Mouse (Mus musculus): ENCODE measurements around the gene Zbtb8b. TPM values are rescaled to one million over a fixed set of nuclear protein-coding genes. Genes with fewer than 3 reads are reported as not detected.
A peak's percentile ranks its signal among the peaks of the same experiment; 100 is the strongest.
"Not testable (repeated sequence)": the region's sequence is repeated elsewhere in the genome, so short reads cannot be mapped to it uniquely, and the experiment has no call there.

The Zbtb8b gene
- polyA plus RNA-seq, 1 experiment from 2014 or later: 1.3 TPM

GRCm38 (mm10) chr4:129462118-129462517 is 21.5 kb upstream of the Zbtb8b start:
- H3K27ac ChIP-seq (ENCODE audit: low read depth): peak overlapping the region; percentile 80
- ATAC-seq (ENCODE audit: insufficient read depth) (no peak), DNase-seq (no peak)
- TF ChIP-seq CTCF (IDR thresholded peaks at IDR 0.05; ENCODE audit: low read depth): no peak
- peak overlapping the region; percentile 73 for H3K9ac ChIP-seq
- H3K4me3 ChIP-seq (ENCODE audit: low read depth, low read length): peak overlapping the region; percentile 84
- peak overlapping the region; percentile 77 for H3K4me2 ChIP-seq
- H3K27me3 ChIP-seq (ENCODE audit: insufficient read depth, low read length): no peaks in the 10 kb centered on the region
- H3K4me1 ChIP-seq (ENCODE audit: insufficient read depth): peaks cover 3% of the 10 kb centered on the region; the same call in 1 of the 2 replicates
- no peaks in the 10 kb centered on the region for H3K9me3 ChIP-seq (ENCODE audit: low read depth, low read length)
- WGBS: 43% methylated on average over 3 of the region's 3 CpGs
- peaks cover 24% of the 10 kb centered on the region for H3K36me3 ChIP-seq (ENCODE audit: insufficient read depth)

GRCm38 (mm10) chr4:129461183-129461960 is 20.7 kb upstream of the Zbtb8b start, which contains the start of gene Bsdc1:
TSS of gene Bsdc1 (plus strand) at chr4:129461581.
- WGBS: under 1% methylated on average over 46 of the region's 46 CpGs
- H3K9me3 ChIP-seq (ENCODE audit: low read depth, low read length): no peaks in the 10 kb centered on the region

GRCm38 (mm10) chr4:129460827-129461182 is 20.2 kb upstream of the Zbtb8b start:
- WGBS: under 1% methylated on average over 4 of the region's 4 CpGs
- H3K4me3 ChIP-seq (ENCODE audit: low read depth, low read length): peak overlapping the region; percentile 45

More at GRCm38 (mm10) chr4:129461183-129461960, 20.7 kb upstream of the Zbtb8b start, which contains the start of gene Bsdc1:
- H3K27me3 ChIP-seq (ENCODE audit: insufficient read depth, low read length): no peaks in the 10 kb centered on the region
- peak within 1 kb of the TSS; percentile 77 for H3K4me2 ChIP-seq
- peak; percentile 100 for DNase-seq
- ATAC-seq (ENCODE audit: insufficient read depth): peak; percentile 99
- no peak for TF ChIP-seq CTCF (IDR thresholded peaks at IDR 0.05; ENCODE audit: low read depth)
- peaks cover 16% of the 10 kb centered on the region for H3K36me3 ChIP-seq (ENCODE audit: insufficient read depth)
- H3K4me3 ChIP-seq (ENCODE audit: low read depth, low read length): peak within 1 kb of the TSS; percentile 84
- peak within 1 kb of the TSS; percentile 88 for H3K27ac ChIP-seq (ENCODE audit: low read depth)
- peak within 1 kb of the TSS; percentile 73 for H3K9ac ChIP-seq
- H3K4me1 ChIP-seq (ENCODE audit: insufficient read depth): peaks cover 3% of the 10 kb centered on the region; the same call in 1 of the 2 replicates

GRCm38 (mm10) chr4:129459726-129460125 is 19.1 kb upstream of the Zbtb8b start:
- Histone ChIP-seq H3K9me3 (ENCODE audit: low read depth, low read length) (no peaks in the 10 kb centered on the region), H3K4me3 (ENCODE audit: low read depth, low read length) (no peak overlapping the region), H3K9ac (no peak overlapping the region), H3K27me3 (ENCODE audit: insufficient read depth, low read length) (no peaks in the 10 kb centered on the region), H3K27ac (ENCODE audit: low read depth) (no peak overlapping the region), H3K4me1 (ENCODE audit: insufficient read depth) (peaks cover 3% of the 10 kb centered on the region; the same call in 1 of the 2 replicates), H3K4me2 (no peak overlapping the region), H3K36me3 (ENCODE audit: insufficient read depth) (no peaks in the 10 kb centered on the region)
- WGBS: 90% methylated on average over 3 of the region's 3 CpGs
- no peak for TF ChIP-seq CTCF (IDR thresholded peaks at IDR 0.05; ENCODE audit: low read depth)
- DNase-seq (no peak), ATAC-seq (ENCODE audit: insufficient read depth) (no peak)

More at GRCm38 (mm10) chr4:129460827-129461182, 20.2 kb upstream of the Zbtb8b start:
- H3K4me2 ChIP-seq: peak overlapping the region; percentile 74
- H3K27me3 ChIP-seq (ENCODE audit: insufficient read depth, low read length): no peaks in the 10 kb centered on the region
- H3K4me1 ChIP-seq (ENCODE audit: insufficient read depth): peaks cover 3% of the 10 kb centered on the region; the same call in 1 of the 2 replicates
- ATAC-seq (ENCODE audit: insufficient read depth) (peak; percentile 29), DNase-seq (no peak)
- peak overlapping the region; percentile 88 for H3K27ac ChIP-seq (ENCODE audit: low read depth)
- H3K9ac ChIP-seq: peak overlapping the region; percentile 58
- H3K9me3 ChIP-seq (ENCODE audit: low read depth, low read length): no peaks in the 10 kb centered on the region
- no peak for TF ChIP-seq CTCF (IDR thresholded peaks at IDR 0.05; ENCODE audit: low read depth)
- H3K36me3 ChIP-seq (ENCODE audit: insufficient read depth): peaks cover 11% of the 10 kb centered on the region

GRCm38 (mm10) chr4:129457311-129457710 is 16.7 kb upstream of the Zbtb8b start:
- H3K4me2 ChIP-seq; H3K4me1 ChIP-seq (ENCODE audit: insufficient read depth); H3K27me3 ChIP-seq (ENCODE audit: insufficient read depth, low read length); H3K4me3 ChIP-seq (ENCODE audit: low read depth, low read length); H3K27ac ChIP-seq (ENCODE audit: low read depth); H3K9ac ChIP-seq; H3K9me3 ChIP-seq (ENCODE audit: low read depth, low read length); H3K36me3 ChIP-seq (ENCODE audit: insufficient read depth); ATAC-seq (ENCODE audit: insufficient read depth); DNase-seq: not testable (repeated sequence)
- WGBS: 65% methylated on average over 2 of the region's 2 CpGs

GRCm38 (mm10) chr4:129456126-129456525 is 15.5 kb upstream of the Zbtb8b start:
- TF ChIP-seq CTCF (IDR thresholded peaks at IDR 0.05; ENCODE audit: low read depth): no peak
- WGBS: 57% methylated on average over 5 of the region's 5 CpGs
- no peak overlapping the region for H3K27ac ChIP-seq (ENCODE audit: low read depth)
- no peak for DNase-seq
- no peak overlapping the region for H3K4me3 ChIP-seq (ENCODE audit: low read depth, low read length)
- H3K9ac ChIP-seq: no peak overlapping the region
- H3K4me2 ChIP-seq: no peak overlapping the region
- no peak for ATAC-seq (ENCODE audit: insufficient read depth)
- H3K9me3 ChIP-seq (ENCODE audit: low read depth, low read length): no peaks in the 10 kb centered on the region
- H3K36me3 ChIP-seq (ENCODE audit: insufficient read depth): no peaks in the 10 kb centered on the region
- H3K27me3 ChIP-seq (ENCODE audit: insufficient read depth, low read length): no peaks in the 10 kb centered on the region
- no peaks in the 10 kb centered on the region for H3K4me1 ChIP-seq (ENCODE audit: insufficient read depth)

- Histone ChIP-seq H3K9me3 (ENCODE audit: low read depth, low read length) (no peaks in the 10 kb centered on the region), H3K9ac (no peak overlapping the region), H3K27ac (ENCODE audit: low read depth) (no peak overlapping the region), H3K4me3 (ENCODE audit: low read depth, low read length) (no peak overlapping the region), H3K27me3 (ENCODE audit: insufficient read depth, low read length) (no peaks in the 10 kb centered on the region), H3K4me1 (ENCODE audit: insufficient read depth) (no peaks in the 10 kb centered on the region), H3K4me2 (no peak overlapping the region), H3K36me3 (ENCODE audit: insufficient read depth) (no peaks in the 10 kb centered on the region)
- 1% methylated on average over 5 of the region's 5 CpGs for WGBS
- TF ChIP-seq CTCF (IDR thresholded peaks at IDR 0.05; ENCODE audit: low read depth): peak; percentile 98
- ATAC-seq (ENCODE audit: insufficient read depth) (peak; percentile 87), DNase-seq (peak; percentile 94)
Observed at GRCm38 (mm10) chr4:129455265-129455664, 14.6 kb upstream of the Zbtb8b start.

All from lung, embryonic 14.5 days (tissue).